Mouse (Mus musculus) liver, embryonic 16.5 days (tissue): ENCODE measurements around the gene Zfp142. TPM values are rescaled to one million over a fixed set of nuclear protein-coding genes. Genes with fewer than 3 reads are reported as not detected.
A peak's percentile ranks its signal among the peaks of the same experiment; 100 is the strongest.

Experiments used
- ATAC-seq: fragments of 200-750 bp; cut with Nextera tagmentation; 2 replicates; pipeline ENCODE4 v1.8.0; 2017; ENCODE audit warnings: low read depth, mild to moderate bottlenecking, moderate number of reproducible peaks, moderate library complexity
- H3K27ac ChIP-seq: fragments of 300-500 bp; sonication (generic); 2 replicates; pipeline ENCODE4 v1.5.1; 2014; ENCODE audit warnings: mild to moderate bottlenecking, low read length
- H3K27me3 ChIP-seq: fragments of 300-500 bp; sonication (generic); 2 replicates; pipeline ENCODE4 v1.6.1; 2014; ENCODE audit warnings: low read depth, low read length, mixed read lengths; ENCODE audit not compliant: control insufficient read depth, insufficient read depth
- H3K36me3 ChIP-seq: fragments of 300-500 bp; sonication (generic); 2 replicates; pipeline ENCODE4 v1.6.1; 2014; ENCODE audit warnings: mild to moderate bottlenecking; ENCODE audit not compliant: control insufficient read depth, insufficient read depth
- H3K4me1 ChIP-seq: fragments of 300-500 bp; sonication (generic); 2 replicates; pipeline ENCODE4 v1.6.1; 2014; ENCODE audit warnings: low read depth, low read length, mixed read lengths; ENCODE audit not compliant: control insufficient read depth
- H3K4me2 ChIP-seq: fragments of 300-500 bp; sonication (generic); 2 replicates; pipeline ENCODE4 v1.6.1; 2014; ENCODE audit warnings: low read depth, low read length, mixed read lengths
- H3K4me3 ChIP-seq: fragments of 300-500 bp; sonication (generic); 2 replicates; pipeline ENCODE4 v1.5.1; 2014; ENCODE audit warnings: low read depth, mild to moderate bottlenecking, low read length
- H3K9ac ChIP-seq: fragments of 300-500 bp; sonication (generic); 2 replicates; pipeline ENCODE4 v1.6.1; 2014; ENCODE audit warnings: low read depth, low read length
- H3K9me3 ChIP-seq: fragments of 300-500 bp; sonication (generic); replicated peaks from 2 replicates; pipeline ENCODE4 v1.6.1; 2016; ENCODE audit warnings: low read length; ENCODE audit not compliant: control insufficient read depth
- WGBS: fragments of 180-500 bp; shearing (Covaris S2); extraction: QIAGEN DNeasy Blood & Tissue Kit; methylation state at CpG from one replicate; pipeline ENCODE4 v1.1.7; 2014; ENCODE audit not compliant: insufficient replicate concordance; 5-methylcytosine and 5-hydroxymethylcytosine counted together
- polyA plus RNA-seq: library from polyadenylated mRNA; unstranded; fragments of >200 nt; fragmentation: Nextera tagmentation; extraction: Ambion mirVana; gene quantifications from 2 replicates; pipeline ENCODE4 v1.2.1, GENCODE M21; 2015

Gene Zfp142
- 1.7 and 2.0 TPM in 2 replicates for polyA plus RNA-seq

DNA sequence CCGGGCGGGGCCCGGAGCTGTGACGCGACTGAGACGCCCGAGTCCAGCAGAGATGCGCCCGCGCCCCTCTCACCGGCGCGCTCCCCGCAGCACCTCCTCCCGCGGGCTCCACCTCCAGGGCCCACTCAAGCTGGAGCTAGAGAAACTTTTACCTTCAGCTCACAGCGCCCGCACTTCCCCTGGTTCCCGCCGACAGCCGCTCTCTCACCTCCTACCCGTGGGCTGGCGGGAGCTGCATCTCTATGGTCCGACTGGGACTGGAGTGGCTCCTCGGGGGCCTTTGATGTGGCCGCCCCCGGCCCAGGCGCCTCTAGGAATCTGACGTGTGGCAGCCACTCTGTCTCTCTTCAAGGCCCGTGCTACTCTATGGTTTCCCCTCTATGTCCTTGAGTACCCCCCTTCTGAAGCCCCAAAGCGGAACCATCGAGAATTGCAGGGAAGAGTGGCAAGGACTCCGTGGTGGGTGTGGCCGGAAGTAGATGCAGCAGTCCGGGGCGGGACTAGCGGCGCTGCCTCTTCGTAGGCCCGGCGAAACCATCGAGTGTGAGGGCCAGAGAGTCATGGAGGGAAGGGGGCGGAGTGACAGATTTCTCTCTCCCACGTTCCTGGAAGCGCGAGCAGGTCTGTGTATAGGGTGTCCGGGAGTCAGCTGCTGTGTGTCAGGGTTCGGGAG is at the start of gene Zfp142, which contains the start of gene Bcs1l:
Gene Zfp142 (minus strand): TSS at position 474 of the 673 bp plus-strand sequence.
Gene Bcs1l (plus strand): TSS at position 517 of the 673 bp plus-strand sequence.
- peak within 1 kb of the TSS; percentile 83 for H3K4me2 ChIP-seq
- no peaks in the 10 kb centered on the region for H3K9me3 ChIP-seq
- no peaks in the 10 kb centered on the region for H3K27me3 ChIP-seq
- under 1% methylated on average over 48 of the region's 48 CpGs for WGBS
- ATAC-seq: peak; percentile 92
- H3K27ac ChIP-seq: peak within 1 kb of the TSS; percentile 91
- no peaks in the 10 kb centered on the region for H3K36me3 ChIP-seq
- H3K4me1 ChIP-seq: peaks cover 22% of the 10 kb centered on the region
- peak within 1 kb of the TSS; percentile 90 for H3K4me3 ChIP-seq
- H3K9ac ChIP-seq: peak within 1 kb of the TSS; percentile 81

DNA sequence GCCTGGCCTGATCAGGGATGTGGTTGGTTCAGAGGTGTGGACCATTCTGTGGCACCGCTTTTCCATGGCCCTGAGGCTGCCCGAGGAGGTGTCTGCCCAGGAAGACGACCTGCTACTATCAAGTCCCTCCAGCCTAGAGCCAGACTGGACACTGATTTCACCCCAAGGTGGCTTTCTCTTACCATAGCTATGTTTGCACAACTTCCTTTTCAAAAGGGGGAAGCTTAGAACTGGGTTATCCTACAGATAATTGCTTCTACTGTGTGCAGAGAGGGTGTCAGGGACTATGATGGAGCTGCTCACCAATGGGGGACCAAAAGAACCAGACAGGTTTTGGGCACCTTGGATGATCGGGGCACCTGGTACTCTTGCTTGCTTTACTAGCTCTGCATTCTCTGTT is 44.7 kb upstream of the Zfp142 start:
- WGBS: 54% methylated on average over 4 of the region's 4 CpGs
- no peak for ATAC-seq

DNA sequence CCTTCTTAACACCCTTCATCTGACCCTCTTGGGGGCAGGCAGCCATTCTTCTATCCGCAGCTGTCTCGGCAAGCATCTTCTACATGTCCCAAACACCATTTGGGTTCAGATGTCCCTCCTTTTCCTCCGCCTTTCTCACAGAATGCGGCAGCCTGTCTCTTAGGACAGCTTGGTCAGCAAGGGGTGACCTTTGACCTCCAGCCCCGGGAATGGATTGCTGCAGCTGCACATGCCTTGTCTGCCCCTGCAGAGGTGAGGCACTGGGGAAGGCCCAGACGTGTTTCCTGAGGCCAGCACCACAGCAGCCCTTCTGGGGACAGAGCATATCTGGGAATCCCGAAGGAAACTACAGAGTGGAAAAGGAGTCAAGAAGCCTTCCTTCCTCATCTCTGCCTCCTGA is 40.0 kb upstream of the Zfp142 start:
- Histone ChIP-seq H3K4me1 (no peaks in the 10 kb centered on the region), H3K9me3 (no peaks in the 10 kb centered on the region), H3K27me3 (no peaks in the 10 kb centered on the region), H3K36me3 (no peaks in the 10 kb centered on the region), H3K27ac (no peak overlapping the region), H3K4me3 (no peak overlapping the region), H3K4me2 (no peak overlapping the region), H3K9ac (no peak overlapping the region)
- no peak for ATAC-seq
- WGBS: 53% methylated on average over 7 of the region's 7 CpGs

More for the DNA sequence above, 44.7 kb upstream of the Zfp142 start:
- no peak overlapping the region for H3K9ac ChIP-seq
- H3K9me3 ChIP-seq: no peaks in the 10 kb centered on the region
- H3K36me3 ChIP-seq: no peaks in the 10 kb centered on the region
- no peaks in the 10 kb centered on the region for H3K27me3 ChIP-seq
- H3K27ac ChIP-seq: no peak overlapping the region
- H3K4me1 ChIP-seq: no peaks in the 10 kb centered on the region
- H3K4me2 ChIP-seq: no peak overlapping the region
- no peak overlapping the region for H3K4me3 ChIP-seq

- Histone ChIP-seq H3K27me3 (no peaks in the 10 kb centered on the region), H3K27ac (no peak overlapping the region), H3K9ac (no peak overlapping the region), H3K4me2 (no peak overlapping the region), H3K36me3 (no peaks in the 10 kb centered on the region), H3K4me3 (no peak overlapping the region), H3K4me1 (no peaks in the 10 kb centered on the region), H3K9me3 (no peaks in the 10 kb centered on the region)
- no peak for ATAC-seq
- WGBS: 62% methylated on average over 4 of the region's 4 CpGs
Observed at GRCm38 (mm10) chr1:74626076-74626475, 38.0 kb upstream of the Zfp142 start.

- no peak for ATAC-seq
- no peak overlapping the region for H3K27ac ChIP-seq
- 78% methylated on average over 1 of the region's 1 CpGs for WGBS
- H3K27me3 ChIP-seq: no peaks in the 10 kb centered on the region
- H3K9ac ChIP-seq: no peak overlapping the region
- H3K4me1 ChIP-seq: no peaks in the 10 kb centered on the region
- H3K4me3 ChIP-seq: no peak overlapping the region
- H3K9me3 ChIP-seq: no peaks in the 10 kb centered on the region
- no peaks in the 10 kb centered on the region for H3K36me3 ChIP-seq
- no peak overlapping the region for H3K4me2 ChIP-seq
Observed at GRCm38 (mm10) chr1:74624183-74624582, 36.1 kb upstream of the Zfp142 start.

DNA sequence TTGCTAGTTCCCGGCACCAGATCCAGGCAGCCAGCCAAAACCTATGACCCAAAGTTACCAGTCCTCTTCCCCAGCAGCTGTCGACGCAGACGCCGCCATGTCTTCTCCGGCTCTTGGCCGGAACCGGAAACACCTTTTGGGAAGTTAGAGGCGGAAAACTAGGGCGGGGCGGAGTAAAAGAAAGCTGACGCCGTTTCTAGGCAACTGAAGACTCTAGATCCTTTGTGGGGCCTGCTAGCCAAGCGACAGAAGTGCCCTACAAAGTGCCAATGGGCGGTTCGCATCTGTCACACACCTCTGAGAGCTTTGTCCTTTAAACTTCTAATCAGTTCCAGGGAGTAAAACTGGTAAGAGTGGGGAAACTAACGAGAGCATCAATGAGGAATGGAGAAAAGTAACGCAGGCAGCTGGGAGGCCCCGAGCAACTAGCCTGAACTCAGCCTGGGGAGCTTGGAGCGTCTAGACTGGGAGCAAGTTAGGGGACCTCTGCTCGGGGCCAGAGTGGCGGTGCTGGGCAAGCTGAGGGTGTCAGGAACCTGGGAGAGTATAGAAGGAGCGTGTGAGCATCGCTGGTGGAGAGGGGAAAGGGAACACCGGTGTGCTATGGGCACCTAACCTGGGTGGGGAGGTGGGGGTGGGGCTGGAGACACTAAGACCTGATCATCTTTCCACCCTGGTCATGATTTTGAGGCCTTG is 13.4 kb upstream of the Zfp142 start, which contains the start of the genes Rnf25 and Stk36:
Gene Rnf25 (minus strand): TSS at position 131 of the 696 bp plus-strand sequence.
Gene Stk36 (plus strand): TSS at position 179 of the 696 bp plus-strand sequence.
- H3K4me1 ChIP-seq: peaks cover 9% of the 10 kb centered on the region
- H3K4me2 ChIP-seq: peak within 1 kb of the TSS; percentile 79
- no peaks in the 10 kb centered on the region for H3K27me3 ChIP-seq
- 17% methylated on average over 25 of the region's 25 CpGs for WGBS
- peak; percentile 74 for ATAC-seq
- H3K4me3 ChIP-seq: peak within 1 kb of the TSS; percentile 76
- H3K27ac ChIP-seq: peak within 1 kb of the TSS; percentile 37; the same call in 1 of the 2 replicates
- H3K36me3 ChIP-seq: peaks cover 2% of the 10 kb centered on the region; the same call in 1 of the 2 replicates
- no peaks in the 10 kb centered on the region for H3K9me3 ChIP-seq
- H3K9ac ChIP-seq: peak within 1 kb of the TSS; percentile 71

DNA sequence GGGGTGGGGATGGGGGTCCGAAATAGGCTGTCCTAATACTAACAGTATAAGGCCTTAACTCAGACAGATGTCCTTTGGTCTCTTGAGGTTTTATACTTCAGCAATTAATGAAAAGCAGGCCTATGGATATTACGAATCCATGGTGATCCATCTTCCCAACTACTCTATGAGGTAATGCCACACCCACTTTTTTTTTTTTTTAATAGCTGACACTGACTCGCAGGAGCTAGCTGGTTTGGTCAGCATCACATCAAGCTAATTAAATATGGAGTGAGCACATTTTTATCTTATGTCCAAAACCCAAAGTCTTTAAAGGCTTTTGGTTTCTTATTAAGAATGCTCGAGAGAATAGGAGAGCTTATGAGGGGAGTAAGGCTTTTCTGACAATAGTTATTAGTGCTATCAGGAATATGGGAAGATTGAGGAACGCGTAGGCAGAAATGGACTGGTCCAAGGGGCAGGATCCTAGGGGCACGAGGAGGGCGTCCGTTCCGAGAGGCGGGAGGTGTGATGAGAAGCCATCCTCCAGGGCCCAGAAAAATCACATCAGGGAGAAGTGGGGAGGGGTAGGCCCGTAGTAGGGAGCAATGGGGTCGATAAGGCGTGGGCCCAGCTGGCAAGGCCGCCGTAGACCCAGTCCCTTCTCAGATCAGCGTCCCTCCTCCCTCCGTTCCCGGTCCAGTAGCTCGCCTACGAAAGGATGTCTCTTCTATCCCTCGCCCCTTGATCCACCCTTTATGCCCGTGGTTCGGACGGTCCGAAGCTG is 12.6 kb upstream of the Zfp142 start:
- Histone ChIP-seq H3K4me1 (peaks cover 9% of the 10 kb centered on the region), H3K4me3 (peak overlapping the region; percentile 76), H3K9ac (peak overlapping the region; percentile 71), H3K27ac (peak overlapping the region; percentile 37; the same call in 1 of the 2 replicates), H3K36me3 (peaks cover 2% of the 10 kb centered on the region; the same call in 1 of the 2 replicates), H3K9me3 (no peaks in the 10 kb centered on the region), H3K27me3 (no peaks in the 10 kb centered on the region), H3K4me2 (peak overlapping the region; percentile 79)
- ATAC-seq: peak; percentile 56
- WGBS: 7% methylated on average over 26 of the region's 26 CpGs

DNA sequence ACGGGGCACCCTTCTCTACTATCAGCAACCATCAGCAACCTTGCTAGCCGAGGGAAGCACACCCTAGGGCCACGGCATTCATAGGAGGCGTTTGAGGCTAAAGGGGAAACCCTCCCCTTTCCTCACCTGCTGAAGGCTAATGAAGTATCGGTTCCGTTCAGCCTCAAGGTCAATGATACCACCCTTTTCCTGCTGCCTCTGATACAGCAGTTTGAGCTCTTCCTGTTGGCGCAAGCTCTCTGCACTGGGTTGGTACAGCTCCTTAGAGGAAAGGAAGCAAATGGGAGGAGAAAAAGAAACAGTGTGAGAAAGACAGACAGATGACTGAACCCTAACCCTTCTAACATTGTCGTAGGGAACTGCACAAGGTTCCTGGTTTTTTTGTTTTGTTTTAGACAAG is 6.4 kb upstream of the Zfp142 start:
- Histone ChIP-seq H3K27ac (no peak overlapping the region), H3K9me3 (no peaks in the 10 kb centered on the region), H3K4me1 (no peaks in the 10 kb centered on the region), H3K27me3 (no peaks in the 10 kb centered on the region), H3K9ac (no peak overlapping the region), H3K4me3 (no peak overlapping the region), H3K4me2 (no peak overlapping the region), H3K36me3 (peaks cover 18% of the 10 kb centered on the region)
- ATAC-seq: no peak
- WGBS: 52% methylated on average over 8 of the region's 8 CpGs
